Mouse (Mus musculus) B cell, adult 2 months (primary cell): Measurements from ENCODE around the gene Nkx1-1.

Experiments used
- DNase-seq, 2 experiments: peaks; one replicate each; pipeline ENCODE4 v3.0.0; 2022

Gene Nkx1-1

DNA sequence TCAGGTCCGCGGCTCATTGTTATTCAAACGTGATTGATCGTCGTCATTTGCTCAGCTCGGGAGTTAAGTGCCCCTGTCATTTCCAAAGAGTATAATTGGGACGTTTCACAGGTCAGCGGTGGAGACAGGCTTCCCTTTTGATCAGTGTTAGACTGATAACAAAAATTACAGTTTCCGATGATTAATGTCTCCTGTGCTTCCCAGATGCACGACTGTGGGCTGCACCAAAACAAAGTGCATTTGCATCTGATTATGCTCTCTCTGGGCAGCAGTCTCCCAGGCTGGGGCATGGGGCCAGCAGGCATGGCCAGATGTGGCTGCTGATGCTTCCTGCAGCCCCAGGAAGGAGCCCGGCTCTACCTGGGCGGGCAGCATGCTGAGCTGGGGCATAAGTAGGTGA lies 33.0 kb downstream of the Nkx1-1 start:
- no peak for DNase-seq

DNA sequence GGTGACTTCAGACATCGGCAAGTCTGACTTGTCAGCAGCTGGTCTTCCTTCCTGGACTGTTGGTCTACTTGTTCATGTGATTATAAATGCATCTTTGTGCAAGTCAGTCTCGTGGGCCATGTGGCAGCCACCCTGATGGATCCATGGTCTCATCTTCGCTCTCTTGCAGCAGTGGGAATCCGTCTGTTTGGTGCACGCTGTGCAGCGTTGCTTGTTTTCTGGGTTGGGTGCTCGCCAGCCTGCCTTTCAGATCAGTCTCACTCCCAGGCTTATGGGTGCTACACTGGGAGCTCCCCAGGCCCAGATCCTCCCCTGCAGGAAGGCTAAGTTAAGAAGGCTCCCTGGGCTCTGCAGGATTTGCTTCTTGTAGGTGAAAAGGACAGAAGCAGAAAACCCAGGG lies 36.9 kb downstream of the Nkx1-1 start:
- DNase-seq, result no peak

GRCm38 (mm10) chr5:33395693-33396092 lies 38.1 kb downstream of the Nkx1-1 start:
- no peak for DNase-seq

DNA sequence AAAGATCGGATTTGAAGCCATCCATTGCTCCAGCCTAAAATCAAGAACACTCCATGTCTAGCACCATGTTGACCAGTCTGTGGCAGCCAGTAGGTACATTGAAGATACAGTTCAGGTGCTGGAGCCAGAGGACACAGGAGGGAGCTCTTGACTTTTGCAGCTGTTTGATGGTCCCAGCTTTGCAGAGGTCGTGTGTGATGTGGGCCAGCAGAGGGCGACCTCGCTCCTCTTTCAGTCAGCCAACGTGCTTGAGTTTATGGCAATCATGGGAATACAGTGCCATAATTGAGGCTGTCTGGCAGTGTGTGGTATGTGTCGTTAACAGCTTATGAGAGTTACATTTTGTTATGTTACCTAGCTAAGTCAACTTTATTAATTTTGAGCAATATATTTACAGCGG lies 40.0 kb downstream of the Nkx1-1 start:
- DNase-seq, result peak; percentile 72 to 74

- DNase-seq, result no peak
These were observed 46.2 kb downstream of the Nkx1-1 start for GRCm38 (mm10) chr5:33387550-33387949.
